In genomic region chr1:46844281-46844680, GRCm38 (mm10) we compare ENCODE assay signal across 20 mouse cellular contexts. TPM values are rescaled to one million over a fixed set of nuclear protein-coding genes. Genes with fewer than 3 reads are reported as not detected.
DNase-seq lines count a peak whose midpoint lies in the region; ATAC-seq and TF ChIP-seq lines count a peak whose summit lies in the region.
"Had no signal": no experiment of that assay in that cellular context is flagged by ENCODE, and none has a peak within 500 bp of the region (broad histone marks: within the 10 kb centered on the region; RNA-seq: fewer than 3 reads in every experiment).

No protein-coding gene starts in this region.

- no peaks in the 10 kb centered on the region for H3K27me3 ChIP-seq in kidney, embryonic 14.5 days (ENCODE audit: control insufficient read depth, insufficient read depth, low read length)
- no peaks in the 10 kb centered on the region for H3K27me3 ChIP-seq in kidney, postnatal 0 days (ENCODE audit: insufficient read depth, low read length)
- no peaks in the 10 kb centered on the region for H3K27me3 ChIP-seq in kidney, adult 2 months (replicated peaks; ENCODE audit: control insufficient read depth, insufficient read depth, low read length)
- no peaks in the 10 kb centered on the region for H3K27me3 ChIP-seq in liver, embryonic 11.5 days (replicated peaks; ENCODE audit: control insufficient read depth, insufficient read depth, low read length)
- H3K27me3 ChIP-seq: forebrain, embryonic 13.5 days; hindbrain, embryonic 13.5 days had no signal

- H3K9ac ChIP-seq in kidney, embryonic 14.5 days (ENCODE audit: low read depth, low read length): no peak overlapping the region
- no peak overlapping the region for H3K9ac ChIP-seq in kidney, postnatal 0 days (ENCODE audit: low read depth, low read length)
- no peak overlapping the region for H3K9ac ChIP-seq in liver, embryonic 11.5 days (ENCODE audit: low read depth, low read length)
- H3K9ac ChIP-seq: forebrain, embryonic 13.5 days; hindbrain, embryonic 13.5 days had no signal

- ATAC-seq in kidney, embryonic 14.5 days (ENCODE audit: low FRiP score, low TSS enrichment): peak; percentile 43; the same call in 1 of the 2 replicates
- ATAC-seq in kidney, postnatal 0 days (replicated peaks; ENCODE audit: low FRiP score, low read depth): no peak
- no peak for ATAC-seq in liver, embryonic 11.5 days (replicated peaks; ENCODE audit: low FRiP score)
- ATAC-seq: activated CD4-positive, CD25-positive, alpha-beta regulatory T cell, adult 4 months; CD4-positive, CD25-positive, alpha-beta regulatory T cell, adult 4 months; forebrain, embryonic 13.5 days; forebrain, embryonic 16.5 days had no signal

- no peak overlapping the region for H3K27ac ChIP-seq in kidney, embryonic 14.5 days (ENCODE audit: low read depth, low read length)
- H3K27ac ChIP-seq in kidney, postnatal 0 days: no peak overlapping the region
- H3K27ac ChIP-seq in kidney, adult 2 months (ENCODE audit: insufficient read depth, low read depth, low read length): no peak overlapping the region
- H3K27ac ChIP-seq in liver, embryonic 11.5 days (ENCODE audit: low read depth, low read length): no peak overlapping the region
- H3K27ac ChIP-seq: forebrain, embryonic 10.5 days; forebrain, embryonic 13.5 days had no signal

- no peak overlapping the region for H3K4me3 ChIP-seq in kidney, embryonic 14.5 days (ENCODE audit: low read length)
- H3K4me3 ChIP-seq in kidney, postnatal 0 days (replicated peaks; ENCODE audit: low read depth, low read length): no peak overlapping the region
- H3K4me3 ChIP-seq in kidney, adult 2 months (ENCODE audit: insufficient read depth, low read depth, low read length): no peak overlapping the region
- H3K4me3 ChIP-seq in liver, embryonic 11.5 days (ENCODE audit: low read depth, low read length): no peak overlapping the region
- H3K4me3 ChIP-seq: forebrain, embryonic 10.5 days; forebrain, embryonic 13.5 days; hindbrain, embryonic 13.5 days had no signal

- H3K4me1 ChIP-seq in kidney, embryonic 14.5 days (ENCODE audit: control insufficient read depth, insufficient read depth, low read length): no peaks in the 10 kb centered on the region
- H3K4me1 ChIP-seq in kidney, postnatal 0 days (replicated peaks; ENCODE audit: insufficient read depth, low read length): no peaks in the 10 kb centered on the region
- no peaks in the 10 kb centered on the region for H3K4me1 ChIP-seq in kidney, adult 2 months (ENCODE audit: control insufficient read depth, insufficient read depth, low read length)
- no peaks in the 10 kb centered on the region for H3K4me1 ChIP-seq in liver, embryonic 11.5 days (replicated peaks; ENCODE audit: control insufficient read depth, insufficient read depth, low read length)

- no peak overlapping the region for H3K4me2 ChIP-seq in kidney, embryonic 14.5 days (replicated peaks; ENCODE audit: low read depth, low read length)
- no peak overlapping the region for H3K4me2 ChIP-seq in kidney, postnatal 0 days (ENCODE audit: low read length)
- no peak overlapping the region for H3K4me2 ChIP-seq in liver, embryonic 11.5 days
- H3K4me2 ChIP-seq: forebrain, embryonic 13.5 days; heart, embryonic 11.5 days; hindbrain, embryonic 13.5 days had no signal

- 58% methylated on average over 2 of the region's 2 CpGs for WGBS in kidney, embryonic 14.5 days
- 61% methylated on average over 2 of the region's 2 CpGs for WGBS in kidney, postnatal 0 days
- WGBS in kidney, adult 2 months: 50% methylated on average over 2 of the region's 2 CpGs
- WGBS in liver, embryonic 11.5 days: 87% methylated on average over 2 of the region's 2 CpGs

- H3K9me3 ChIP-seq in kidney, embryonic 14.5 days (ENCODE audit: control insufficient read depth, low read length): no peaks in the 10 kb centered on the region
- H3K9me3 ChIP-seq in kidney, postnatal 0 days (replicated peaks; ENCODE audit: low read length): no peaks in the 10 kb centered on the region
- H3K9me3 ChIP-seq in liver, embryonic 11.5 days (ENCODE audit: control insufficient read depth, low read length): no peaks in the 10 kb centered on the region
- H3K9me3 ChIP-seq: forebrain, embryonic 10.5 days; forebrain, embryonic 13.5 days; hindbrain, embryonic 13.5 days had no signal

- no peaks in the 10 kb centered on the region for H3K36me3 ChIP-seq in kidney, embryonic 14.5 days (ENCODE audit: control insufficient read depth, insufficient read depth, low read length)
- H3K36me3 ChIP-seq in kidney, postnatal 0 days (ENCODE audit: insufficient read depth, low read length): no peaks in the 10 kb centered on the region
- H3K36me3 ChIP-seq in kidney, adult 2 months (ENCODE audit: control insufficient read depth, insufficient read depth, low read length): no peaks in the 10 kb centered on the region
- H3K36me3 ChIP-seq in liver, embryonic 11.5 days (ENCODE audit: control insufficient read depth, insufficient read depth, low read length): no peaks in the 10 kb centered on the region
- H3K36me3 ChIP-seq: forebrain, embryonic 10.5 days; hindbrain, embryonic 13.5 days had no signal

- no peak for TF ChIP-seq POLR2A in kidney, adult 2 months (IDR thresholded peaks at IDR 0.05; ENCODE audit: low read depth, low read length)

- no peak for TF ChIP-seq CTCF in kidney, postnatal 0 days (IDR thresholded peaks at IDR 0.05; ENCODE audit: low read depth)
- TF ChIP-seq CTCF in kidney, adult 2 months (conservative IDR thresholded peaks at IDR 0.05; ENCODE audit: insufficient read depth, insufficient read length, low read depth, low read length): no peak

- DNase-seq in kidney, postnatal 10 days: no peak
- peak; percentile 20 for DNase-seq in kidney, postnatal 0 days (ENCODE audit: low spot score)
- no peak for DNase-seq in kidney, adult 2 months
- DNase-seq in retina, embryonic 14.5 days (ENCODE audit: low spot score): peak; percentile 58
- no peak for DNase-seq in liver, embryonic 11.5 days (ENCODE audit: low spot score)
- DNase-seq: adrenal gland, adult 8-10 months; adrenal gland, postnatal 25 days; cerebellum, adult 18-20 months; cerebellum, adult 9-10 months; cerebellum, postnatal 14 days; gastrocnemius, postnatal 14 days; heart, adult 11 months had no signal

RNA-seq across cellular contexts. Expression of gene Slc39a10, which starts 48.4 kb away (rescaled TPM):
- 47.5 and 66.8 TPM in 2 replicates for polyA plus RNA-seq in kidney, embryonic 14.5 days (2014; fragmentation: Nextera tagmentation; extraction: Ambion mirVana)
- polyA plus RNA-seq in kidney, postnatal 0 days (2015; fragmentation: Nextera tagmentation; extraction: Ambion mirVana): 29.9 and 32.5 TPM in 2 replicates
- 7.5 and 8.1 TPM in 2 replicates for polyA plus RNA-seq in kidney, adult 2 months (2012; rRNA removed)
- polyA plus RNA-seq in liver, embryonic 11.5 days (2014; fragmentation: Nextera tagmentation; extraction: Ambion mirVana): 21.9 and 26.6 TPM in 2 replicates

Comparison
In these comparisons a context has a peak if more than half of its experiments do, and no peak if none do; other contexts are left out.
1. DNase-seq: peak in kidney, postnatal 0 days (single experiment) and retina, embryonic 14.5 days (single experiment); none in kidney, postnatal 10 days (single experiment), kidney, adult 2 months (single experiment) and liver, embryonic 11.5 days (single experiment).